Mouse (Mus musculus) liver, adult 2 months (tissue): ENCODE measurements at regions not wholly inside any gene's neighbourhood (a gene's known extent, or its start where the extent isn't known, plus 50 kb on each side); places are given as distances from the start of the nearest gene placed in this dataset.

Experiments used
- CTCF ChIP-seq: fragments of 200-500 bp; IDR thresholded peaks from 2 replicates; pipeline ENCODE4 v1.5.1; 2011; ENCODE audit warnings: low read depth, low read length, control low read depth
- POLR2A ChIP-seq: fragments of 200-500 bp; IDR thresholded peaks from 2 replicates; pipeline ENCODE4 v1.6.1; 2011; ENCODE audit warnings: low read length, control low read depth; ENCODE audit not compliant: insufficient read depth; ENCODE audit errors: extremely low read depth

- TF ChIP-seq CTCF (no peak), POLR2A (no peak)
Measured at GRCm38 (mm10) chr4:53319051-53319450, 121.2 kb upstream of the Slc44a1 start.
